Mouse (Mus musculus) cerebellum, postnatal 4 days (tissue): ENCODE results near the gene Aldh1l1.

Experiments used
- DNase-seq, 2 experiments: peaks; one replicate each; pipeline ENCODE4 v3.0.0; 2022; ENCODE audit warnings: low spot score in 2 of 2, mixed read lengths in 1 of 2

Gene Aldh1l1

DNA sequence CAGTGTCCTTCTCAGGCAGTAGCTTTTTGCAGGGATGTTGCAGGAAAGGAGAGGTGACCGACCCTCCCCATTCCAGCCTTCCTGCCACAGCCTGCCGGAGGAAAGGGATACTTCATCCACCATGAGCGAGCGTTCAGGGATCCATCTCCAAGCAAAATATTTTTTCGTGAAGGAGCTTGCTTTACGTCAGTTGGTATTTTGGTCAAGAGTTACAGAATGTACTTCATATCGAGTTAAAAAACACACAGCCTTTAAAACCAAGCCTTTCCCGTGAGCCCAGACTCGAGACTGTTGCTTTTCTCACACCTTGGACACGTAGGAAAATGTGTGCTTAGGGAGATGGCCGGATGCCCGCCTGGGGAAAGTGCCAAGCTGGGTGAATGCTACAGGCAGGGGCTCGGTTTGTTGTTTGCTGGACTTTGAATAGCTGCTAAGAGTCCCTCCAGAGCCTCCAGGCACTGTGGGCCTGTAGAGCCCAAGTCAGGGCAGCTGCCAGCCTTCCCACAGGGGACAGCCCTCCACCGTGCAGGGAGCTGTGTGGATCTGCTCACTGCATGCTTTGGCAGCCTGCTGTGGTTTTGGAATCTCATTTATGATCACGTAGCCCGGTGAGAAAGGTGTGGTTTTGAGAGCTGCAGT lies 20.6 kb downstream of the Aldh1l1 start:
- peak; percentile 55 to 82 for DNase-seq

DNA sequence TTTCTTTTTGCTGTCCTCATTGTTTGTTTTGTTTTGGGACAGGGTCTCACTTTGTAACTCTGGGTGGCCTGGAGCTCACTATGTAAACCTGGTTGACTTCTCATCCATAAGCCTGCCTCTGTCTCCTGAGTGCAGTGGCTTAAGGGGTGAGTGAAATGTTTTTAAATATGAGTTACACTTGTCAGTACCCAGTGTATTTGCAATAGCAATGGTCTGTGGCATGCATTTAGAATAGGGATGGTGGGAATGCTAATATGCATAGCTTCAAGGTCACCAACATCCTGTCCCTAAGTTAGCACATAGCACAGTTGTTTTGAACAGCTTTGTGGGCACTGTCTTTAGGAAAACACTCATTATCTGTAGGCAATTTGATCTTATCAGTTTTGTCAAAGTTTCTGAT lies 21.2 kb downstream of the Aldh1l1 start:
- no peak for DNase-seq

DNA sequence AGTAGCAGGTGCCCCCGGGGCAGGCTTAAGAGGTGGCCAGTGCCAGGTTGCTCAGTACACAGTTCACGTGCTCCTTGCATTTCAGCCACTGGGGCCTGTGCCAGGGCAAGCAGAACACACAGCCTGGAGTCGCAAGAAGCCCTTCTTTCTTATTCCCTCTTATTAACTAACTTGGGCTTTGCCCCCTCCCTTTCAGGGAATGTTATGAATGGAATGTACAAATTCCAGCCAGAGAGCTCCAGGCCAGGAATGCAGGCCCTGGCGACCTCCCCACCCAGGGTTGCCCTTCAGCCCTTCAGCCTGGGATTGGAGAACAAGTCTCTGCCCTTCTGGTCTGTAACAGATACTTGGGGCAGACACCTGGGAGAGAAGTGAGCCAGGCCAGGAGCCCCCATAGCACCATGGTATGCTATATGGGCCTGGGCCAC lies 22.0 kb downstream of the Aldh1l1 start:
- DNase-seq: no peak

DNA sequence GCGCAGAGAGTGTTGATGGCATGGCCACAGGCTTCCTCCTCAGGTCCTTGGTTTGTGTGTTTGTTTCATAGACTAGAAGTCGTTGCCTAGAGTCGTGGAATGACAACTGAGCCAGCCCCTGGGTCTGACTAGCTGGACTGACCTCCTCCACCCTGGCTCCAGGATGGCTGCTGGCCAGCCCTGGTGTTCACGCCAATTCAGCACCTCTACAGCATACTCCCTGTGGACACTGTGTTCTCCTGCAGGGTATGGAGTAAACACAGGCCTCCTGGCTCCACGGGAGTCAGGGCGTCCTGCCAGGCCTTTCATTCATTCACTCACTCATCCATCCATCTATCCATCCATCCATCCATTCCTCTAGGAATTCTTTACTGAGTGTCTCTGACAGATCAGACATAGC lies 22.9 kb downstream of the Aldh1l1 start:
- DNase-seq: no peak

DNA sequence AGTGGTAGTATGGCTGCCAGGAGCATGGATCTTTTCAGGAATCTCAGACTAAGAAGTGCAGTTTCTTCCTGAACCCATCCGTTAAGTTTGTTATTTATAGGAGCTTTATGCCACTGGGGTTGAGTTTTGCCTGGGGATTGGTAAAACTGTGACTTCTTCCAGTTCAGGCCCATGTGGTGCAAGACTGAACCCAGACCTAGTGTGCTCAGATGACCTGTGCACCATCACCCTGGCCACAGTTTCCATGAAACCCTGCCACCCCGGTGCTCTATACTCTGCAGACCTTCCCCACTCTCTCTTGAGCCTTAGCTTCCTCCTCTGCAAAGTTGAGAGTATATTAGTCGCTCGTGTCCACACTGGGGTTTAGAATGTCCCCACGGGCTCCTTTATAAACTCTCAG lies 26.2 kb downstream of the Aldh1l1 start:
- DNase-seq: no peak

DNA sequence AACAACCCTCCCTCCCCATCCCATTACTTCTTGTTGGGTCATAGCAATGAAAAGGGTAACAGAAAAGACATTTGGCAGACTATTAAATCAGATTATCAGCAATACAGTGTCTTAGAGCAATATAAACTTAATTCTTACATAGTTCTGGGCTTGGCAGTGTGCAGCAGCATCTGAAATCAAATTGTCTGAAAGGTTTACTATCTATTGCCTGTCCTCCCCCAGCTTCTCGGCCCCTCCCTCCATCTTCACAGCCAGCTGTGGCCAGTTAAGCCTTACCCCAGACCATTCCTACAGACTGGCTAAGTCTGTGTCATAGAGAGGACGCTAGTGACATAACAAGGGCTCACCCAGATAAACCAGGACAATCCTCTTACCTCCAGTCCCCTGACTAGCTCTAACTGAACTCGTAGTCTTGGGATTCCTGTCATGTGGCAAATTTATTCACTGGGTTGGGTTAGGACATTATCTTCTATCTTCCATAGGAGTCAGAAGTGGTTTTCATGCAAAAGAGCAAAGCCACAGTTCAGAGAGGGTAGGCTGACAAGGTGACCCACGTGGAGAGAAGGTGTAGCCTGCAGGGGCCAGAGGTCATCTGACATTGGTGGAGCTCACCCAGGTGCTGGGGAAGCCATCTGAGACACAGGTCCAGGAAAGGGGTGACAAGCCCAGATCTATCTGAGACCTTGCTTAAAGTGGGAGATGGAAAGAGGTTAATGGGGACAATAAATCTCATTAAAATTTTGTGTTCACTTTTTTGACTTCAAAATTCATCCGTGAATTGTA lies 27.0 kb downstream of the Aldh1l1 start:
- no peak for DNase-seq

DNA sequence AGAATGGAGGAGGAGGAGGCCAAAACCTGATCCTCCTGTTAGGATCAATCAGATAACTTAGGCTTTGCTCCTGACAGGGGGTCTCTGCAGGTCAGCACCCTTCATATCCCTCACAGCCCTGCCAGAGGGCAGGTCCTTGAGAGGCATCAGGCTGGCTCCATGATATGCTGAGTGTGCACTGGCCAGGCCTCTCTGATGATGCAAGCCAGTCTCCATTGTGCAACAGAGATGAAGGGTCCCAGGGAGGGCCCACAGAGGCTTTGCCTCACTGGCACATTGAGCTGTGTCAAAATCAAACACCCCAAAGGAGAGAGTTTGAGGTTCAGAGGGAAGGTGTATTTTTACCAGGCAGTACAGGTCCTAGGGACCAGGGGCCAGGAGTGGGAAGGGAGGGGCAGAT lies 28.1 kb downstream of the Aldh1l1 start:
- no peak for DNase-seq

DNA sequence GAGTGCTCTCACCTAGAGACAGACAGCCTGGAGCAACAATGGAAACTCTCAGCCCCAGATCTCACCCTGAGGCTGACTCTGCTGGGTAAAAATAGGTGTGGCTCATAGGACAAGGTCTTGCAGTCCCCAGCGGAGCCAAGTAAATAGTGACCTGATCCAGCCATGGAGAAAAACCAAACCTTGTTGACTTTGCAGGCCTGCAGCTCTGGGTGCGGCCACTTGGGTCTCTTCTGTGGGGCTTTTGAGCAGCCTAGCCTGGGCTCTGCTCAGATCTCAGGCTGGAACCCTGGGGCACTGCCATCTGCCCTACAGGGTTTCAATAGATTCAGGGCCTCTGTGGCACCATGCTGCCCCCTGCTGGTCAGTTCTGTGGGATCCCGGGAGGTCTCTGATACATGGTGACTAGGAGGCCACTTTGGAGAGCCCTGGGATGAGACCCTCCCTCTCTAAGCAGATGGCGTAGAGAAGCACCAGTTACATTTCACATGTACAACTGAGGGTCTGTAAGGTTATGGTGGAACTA lies 28.7 kb downstream of the Aldh1l1 start:
- peak; percentile 80 to 92 for DNase-seq

DNA sequence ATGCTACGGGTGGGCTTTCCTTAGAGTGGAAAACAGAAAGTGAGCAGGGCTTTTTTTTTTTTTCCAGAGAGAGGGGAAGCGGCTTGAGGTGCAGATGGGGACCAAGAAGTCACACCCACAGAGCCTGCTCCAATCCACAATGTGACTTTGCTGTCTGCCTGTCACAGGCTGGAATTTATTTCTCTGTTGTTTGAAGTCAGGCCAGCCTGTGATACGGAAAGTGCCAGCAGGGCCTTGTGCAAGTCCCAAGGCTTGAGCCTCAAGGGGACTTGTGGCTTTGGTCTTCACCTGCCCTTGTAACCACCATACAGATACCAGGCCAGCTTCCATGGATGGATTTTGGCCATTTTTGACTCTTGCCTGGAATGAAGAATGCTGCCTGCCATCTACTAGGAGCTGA lies 32.7 kb downstream of the Aldh1l1 start:
- DNase-seq: no peak

DNA sequence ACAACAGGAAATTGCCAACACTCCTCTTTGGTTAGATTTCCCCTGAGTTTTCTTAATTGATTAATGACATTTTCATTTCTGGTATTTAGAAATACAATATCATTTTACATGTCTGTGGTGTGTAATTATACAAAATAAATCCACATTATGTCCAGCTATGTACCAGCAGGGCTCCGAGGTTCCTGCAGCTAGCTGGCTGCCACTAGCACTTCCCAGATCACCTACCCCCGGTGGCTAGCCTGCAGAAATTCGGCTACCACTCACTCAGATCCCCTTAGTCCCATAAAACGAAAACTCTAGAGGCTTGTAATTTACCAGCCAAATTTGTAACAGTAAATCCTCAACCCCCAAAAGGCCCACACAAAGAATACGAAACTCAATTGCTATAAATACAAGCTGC lies 33.1 kb downstream of the Aldh1l1 start:
- no peak for DNase-seq

DNA sequence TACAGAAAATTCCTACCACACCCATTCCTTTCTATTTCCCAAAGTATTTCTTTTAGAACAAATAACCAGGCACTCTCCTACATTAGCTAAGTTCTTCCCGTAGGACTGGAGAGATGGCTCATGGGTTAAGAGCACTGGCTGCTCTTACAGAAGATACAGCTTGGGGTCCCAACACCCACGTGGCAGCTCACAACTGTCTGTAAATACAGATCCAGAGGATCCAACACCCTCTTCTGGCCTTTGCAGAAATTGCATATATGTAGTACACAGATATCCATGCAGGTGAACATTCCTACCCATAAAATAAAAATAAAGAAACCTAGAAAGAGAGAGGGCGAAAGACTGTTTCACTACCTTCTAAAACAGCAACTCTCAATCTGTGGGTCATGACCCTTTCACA lies 40.2 kb downstream of the Aldh1l1 start:
- DNase-seq: no peak

DNA sequence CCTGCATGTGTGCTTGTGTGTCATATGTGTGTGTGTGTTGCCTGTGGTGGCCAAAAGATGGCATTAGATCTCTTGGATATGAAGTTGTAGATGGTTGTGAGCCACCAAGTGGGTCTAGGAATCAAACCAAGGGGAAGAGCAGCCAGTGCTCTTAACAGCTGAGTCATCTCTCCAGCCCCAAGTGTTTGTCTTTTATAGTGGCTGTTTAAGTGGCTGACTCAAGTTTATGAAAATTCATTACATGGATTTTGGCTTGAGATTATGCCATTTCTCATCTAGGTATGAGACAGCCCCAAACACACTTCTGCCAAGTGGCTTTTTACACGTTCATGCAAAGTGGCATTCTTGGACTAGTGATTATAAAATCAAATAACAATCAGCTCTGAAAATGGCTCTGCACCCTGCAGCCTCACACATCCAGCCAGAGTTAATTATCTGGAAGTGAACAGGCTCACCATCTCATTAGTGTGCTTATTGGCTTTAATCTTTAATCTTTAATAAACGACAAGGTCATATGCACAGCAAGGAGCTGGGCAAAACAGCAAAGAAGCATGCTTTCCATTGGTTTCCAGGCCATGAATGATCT lies 43.3 kb downstream of the Aldh1l1 start:
- DNase-seq: no peak

DNA sequence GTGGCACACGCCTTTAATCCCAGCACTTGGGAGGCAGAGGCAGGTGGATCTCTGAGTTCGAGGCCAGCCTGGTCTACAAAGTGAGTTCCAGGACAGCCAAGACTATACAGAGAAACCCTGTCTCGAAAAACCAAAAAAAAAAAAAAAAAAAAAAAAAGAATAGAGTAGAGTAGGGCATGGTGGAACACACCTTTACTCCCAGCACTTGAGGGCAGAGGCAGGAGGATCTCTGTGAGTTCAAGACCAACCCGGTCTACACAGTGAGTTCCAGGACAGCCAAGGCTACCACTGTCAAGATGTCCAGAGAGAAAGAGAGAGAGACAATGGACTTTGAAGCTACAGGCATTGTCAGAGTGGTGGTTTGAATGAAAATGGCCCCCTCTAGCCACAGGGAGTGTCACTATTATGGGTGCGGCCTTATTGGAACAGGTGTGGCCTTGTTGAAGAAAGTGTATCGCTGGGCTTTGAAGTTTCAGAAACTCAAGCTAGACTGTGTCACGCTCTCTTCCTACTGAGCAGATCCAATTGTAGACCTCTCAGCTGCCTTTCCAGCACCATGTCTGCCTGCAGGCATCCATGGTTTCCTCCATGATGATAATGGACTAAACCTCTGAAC lies 46.5 kb downstream of the Aldh1l1 start:
- no peak for DNase-seq

DNA sequence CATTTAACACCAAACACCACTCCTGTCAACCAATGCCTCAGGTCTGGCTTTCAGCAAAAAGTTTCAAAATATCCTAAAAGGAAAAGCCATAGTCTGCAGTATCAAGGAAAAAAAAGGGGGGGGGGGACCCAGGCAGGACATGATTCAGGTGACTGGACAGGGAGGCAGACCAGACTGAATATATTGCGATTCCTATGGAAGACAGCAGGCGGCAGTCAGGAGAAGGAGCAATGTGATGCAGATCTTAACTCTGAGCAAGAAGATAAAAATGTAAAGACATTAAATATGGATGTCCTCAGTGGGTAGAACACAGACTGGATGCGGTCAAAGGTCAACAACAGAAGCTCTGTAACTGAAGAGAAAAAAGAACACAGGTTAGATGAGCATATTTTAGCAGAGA lies 47.3 kb downstream of the Aldh1l1 start:
- no peak for DNase-seq

DNA sequence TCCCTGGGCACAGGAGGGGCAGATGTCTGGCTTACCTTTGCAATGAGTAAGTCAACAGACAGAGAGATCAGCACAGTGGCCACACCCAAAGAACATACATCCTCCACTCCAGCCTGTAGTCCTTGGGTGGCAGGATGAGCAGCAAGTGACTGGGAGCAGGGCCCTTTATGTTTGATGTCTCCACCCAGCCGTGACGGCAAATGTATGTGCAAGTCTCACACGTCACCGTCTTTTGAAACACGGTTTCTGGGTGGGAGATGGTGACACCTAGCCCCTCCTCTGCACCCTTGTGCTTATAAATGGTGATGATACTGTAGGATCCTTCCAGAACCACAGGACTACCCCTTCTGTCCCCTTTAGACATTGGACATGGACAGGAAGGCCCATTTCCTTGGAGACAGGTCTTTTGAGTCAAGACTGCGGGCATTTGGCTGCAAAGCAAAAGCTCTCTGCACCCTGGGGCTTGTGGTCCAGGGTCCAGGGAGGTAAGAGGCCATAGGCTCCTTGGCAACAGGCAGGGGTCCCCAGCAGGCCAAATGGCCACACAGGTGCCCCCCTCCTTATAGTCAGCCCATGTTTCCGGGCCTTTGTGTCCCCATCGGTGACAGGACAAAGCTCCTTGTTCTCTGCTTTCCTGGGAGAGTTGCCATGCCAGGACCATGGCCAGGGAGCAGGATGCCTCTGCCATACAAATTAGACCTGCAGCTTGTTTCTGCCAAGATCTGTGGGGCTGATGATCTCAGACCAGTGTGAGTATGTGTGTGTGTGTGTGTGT lies 48.7 kb downstream of the Aldh1l1 start:
- peak in 1 of 2 experiments; percentile 70 for DNase-seq

DNA sequence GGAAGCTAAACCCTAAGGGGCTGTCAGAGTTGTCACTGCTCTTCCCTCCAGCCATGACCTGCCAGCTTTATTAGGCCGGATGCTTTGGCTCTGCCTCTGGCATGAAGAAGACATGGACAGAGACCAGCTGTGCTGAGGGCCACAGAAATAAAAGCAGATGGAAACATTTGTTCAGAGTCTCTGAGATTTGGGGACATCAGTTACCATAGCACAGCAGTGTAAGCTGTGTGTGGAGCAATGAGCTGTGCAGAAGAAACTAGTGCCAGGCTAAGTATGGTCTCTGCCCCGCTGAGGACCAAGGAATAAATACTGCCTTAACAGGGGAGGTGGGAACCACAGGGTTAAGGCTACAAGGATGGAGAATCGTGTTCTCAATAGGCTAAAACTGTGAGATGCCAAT lies 50.6 kb downstream of the Aldh1l1 start:
- DNase-seq: no peak

DNA sequence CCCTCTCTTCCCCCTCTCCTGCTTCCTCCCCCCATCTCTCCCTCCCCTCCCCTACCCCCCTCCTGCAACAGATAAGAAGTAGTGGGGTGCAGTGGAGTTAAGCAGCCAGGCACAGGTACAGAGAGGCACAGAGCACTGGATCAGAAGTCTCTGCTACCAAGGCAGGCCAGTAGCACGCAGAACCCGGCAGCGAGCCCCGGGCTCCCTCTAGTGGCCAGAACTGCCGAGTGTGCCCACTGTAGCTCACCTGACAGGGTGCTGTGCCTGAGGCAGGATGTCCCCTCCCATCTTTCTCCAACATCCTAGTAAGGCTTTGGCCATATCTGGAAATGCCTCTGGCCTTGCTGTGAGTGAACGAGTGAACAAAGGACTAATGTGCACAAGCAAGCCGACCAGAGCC lies 51.7 kb downstream of the Aldh1l1 start:
- DNase-seq: peak; percentile 91 to 92

DNA sequence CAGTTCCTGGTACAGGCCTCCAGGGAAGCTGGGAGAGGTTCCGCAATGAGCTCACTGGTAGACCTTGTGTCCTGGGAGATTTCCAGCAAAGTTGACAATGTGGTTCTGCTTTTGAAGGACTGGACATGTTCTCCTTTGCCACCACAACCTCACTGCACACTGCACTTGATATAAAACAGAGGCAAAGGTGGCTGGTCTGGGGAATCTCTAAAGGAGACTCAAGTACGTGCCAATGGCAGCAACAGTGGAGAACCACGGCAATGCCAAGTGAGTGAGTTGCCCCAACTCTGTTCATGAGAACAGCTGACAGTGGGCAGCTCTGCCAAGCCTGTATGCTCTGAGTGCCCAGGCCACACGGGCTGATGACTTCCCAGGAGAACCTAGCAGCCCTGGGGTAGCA lies 53.0 kb downstream of the Aldh1l1 start:
- DNase-seq: no peak

DNA sequence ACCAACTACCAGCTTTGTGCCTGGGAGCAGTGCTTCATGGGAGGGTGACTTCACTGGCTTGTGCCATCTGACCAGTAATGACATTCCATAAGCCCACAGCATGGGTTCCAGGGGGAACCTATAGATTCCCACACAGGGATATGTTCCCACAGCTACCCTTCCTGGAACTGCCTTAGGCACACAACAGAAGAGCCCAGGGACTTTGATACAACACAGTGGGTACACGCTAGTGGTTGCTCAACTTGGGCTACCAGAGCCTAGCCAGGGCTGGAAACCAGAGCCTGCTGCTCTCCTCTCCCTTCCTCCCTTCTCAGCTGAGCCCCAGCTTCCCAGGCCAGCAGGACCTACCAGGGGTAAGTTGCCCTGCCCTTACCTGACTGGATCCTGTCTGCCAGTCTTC lies 54.3 kb downstream of the Aldh1l1 start:
- DNase-seq: no peak

DNA sequence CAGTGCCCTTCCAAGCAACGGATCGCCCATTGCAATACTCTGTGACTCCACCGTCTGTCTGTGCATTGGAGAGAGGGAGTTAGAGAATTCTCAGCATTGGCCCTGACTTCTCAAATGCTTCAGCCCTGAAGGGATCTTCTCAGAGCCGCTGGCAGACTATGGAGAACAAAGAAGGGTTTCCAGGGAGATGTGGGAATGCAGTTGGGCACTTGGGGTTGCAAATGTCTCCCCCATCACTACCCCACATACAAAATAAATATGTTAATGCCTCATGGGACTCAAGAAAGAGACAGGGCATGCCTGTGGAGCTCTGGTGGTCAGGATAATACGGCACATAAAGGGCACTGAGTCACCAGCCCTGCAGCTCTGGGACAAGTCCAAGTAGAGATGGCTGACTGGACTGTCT lies 55.1 kb downstream of the Aldh1l1 start:
- no peak for DNase-seq

DNA sequence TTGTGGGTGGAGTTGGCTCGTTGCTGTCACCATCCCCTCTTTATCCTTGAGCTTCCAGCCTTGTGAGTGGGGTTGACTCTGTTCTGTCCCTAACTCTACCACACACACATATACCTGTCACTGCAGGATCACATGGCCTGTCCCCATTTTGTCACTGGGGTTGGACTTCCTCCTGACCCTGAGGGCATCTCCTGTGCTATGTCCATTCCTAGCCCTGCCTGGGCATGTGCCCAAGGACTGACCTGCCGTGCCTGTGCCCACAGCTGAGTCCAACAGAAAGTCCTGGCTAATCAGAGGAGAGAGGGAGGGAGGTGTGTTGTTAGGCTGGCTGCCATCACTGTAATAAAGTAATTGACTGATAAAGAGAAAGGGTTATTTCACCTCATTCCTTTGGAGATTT lies 58.2 kb downstream of the Aldh1l1 start:
- no peak for DNase-seq

DNA sequence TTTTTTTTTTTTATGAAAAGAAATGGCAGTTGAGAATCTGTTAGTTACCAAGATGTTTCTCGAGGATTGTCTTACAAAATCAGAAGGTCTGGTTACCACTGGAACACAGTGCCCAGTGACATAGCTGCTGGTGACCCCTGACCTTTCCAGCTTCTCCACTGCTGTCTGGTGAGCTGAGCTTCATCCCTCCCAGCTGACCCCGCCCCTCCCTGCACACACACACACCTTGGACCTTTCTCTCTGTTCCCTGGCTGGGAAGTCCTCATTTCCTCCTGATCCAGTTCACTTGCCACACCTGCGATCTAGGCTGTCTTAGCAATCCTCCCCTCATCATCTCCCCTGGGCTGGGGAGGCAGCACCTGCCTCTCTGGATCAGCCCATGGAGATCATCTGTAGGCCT lies 60.0 kb downstream of the Aldh1l1 start:
- no peak for DNase-seq
